Mouse (Mus musculus) gastrocnemius, postnatal 14 days (tissue): ENCODE results near the gene Casp8ap2. TPM values are rescaled to one million over a fixed set of nuclear protein-coding genes. Genes with fewer than 3 reads are reported as not detected.

Source experiments
- DNase-seq: peaks from one replicate; pipeline ENCODE4 v3.0.0; 2021; ENCODE audit warnings: mixed read lengths
- intact Hi-C: fragments of 180-260 bp; cut with DNase I; formaldehyde crosslinking; loops from one replicate; pipeline ENCODE4 v1.15.1; 2025; ENCODE audit warnings: low total_unique reads
- long read RNA-seq, 2 experiments: library from polyadenylated mRNA; stranded (forward); transcript quantifications; one replicate each; pipeline ENCODE4 v2.0.0; 2021
- total RNA-seq, 2 experiments: library from RNA; stranded (reverse); gene quantifications; 2 replicates each; pipeline ENCODE4 v1.2.3; 2021

The Casp8ap2 gene
- total RNA-seq, result 1 to 10 TPM; 4.7 to 5.2 TPM
- long read RNA-seq, experiment 1, partial matches to known transcripts, result 0 of 1 reads
- long read RNA-seq, experiment 1, other reads (novel, unspliced or antisense), result 1 of 1 reads
- long read RNA-seq, experiment 2, full-length matches to known transcripts, result 1 of 4 reads
- long read RNA-seq, experiment 2, partial matches to known transcripts, result 2 of 4 reads
- long read RNA-seq, experiment 2, other reads (novel, unspliced or antisense), result 1 of 4 reads

- intact Hi-C loops, result no loop called here
- peak; percentile 98 for DNase-seq
These were observed at the start of gene Casp8ap2 for GRCm38 (mm10) chr4:32615034-32615881. Gene Casp8ap2 (plus strand): TSS chr4:32615451.

- no peak for DNase-seq
- intact Hi-C loops, result no loop called here
These were observed 46.2 kb upstream of the Casp8ap2 start for GRCm38 (mm10) chr4:32569054-32569453.

GRCm38 (mm10) chr4:32569995-32570938 is 45.0 kb upstream of the Casp8ap2 start:
- intact Hi-C loops, result loop anchor here (5.0 kb wide), 1 partner anchor 513 kb away; no protein-coding TSS in a partner anchor
- DNase-seq, result no peak

- intact Hi-C loops, result loop anchor here (5.0 kb wide), 1 partner anchor 514 kb away; no protein-coding TSS in a partner anchor
These were observed 44.3 kb upstream of the Casp8ap2 start for GRCm38 (mm10) chr4:32570939-32571317.

GRCm38 (mm10) chr4:32571441-32571840 is 43.8 kb upstream of the Casp8ap2 start:
- intact Hi-C loops, result loop anchor here (5.0 kb wide), 1 partner anchor 514 kb away; no protein-coding TSS in a partner anchor
- no peak for DNase-seq

More at GRCm38 (mm10) chr4:32570939-32571317, 44.3 kb upstream of the Casp8ap2 start:
- no peak for DNase-seq

GRCm38 (mm10) chr4:32572118-32572517 is 43.1 kb upstream of the Casp8ap2 start:
- intact Hi-C loops, result loop anchor here (5.0 kb wide), 1 partner anchor 515 kb away; no protein-coding TSS in a partner anchor
- DNase-seq, result no peak

GRCm38 (mm10) chr4:32573586-32573985 is 41.7 kb upstream of the Casp8ap2 start:
- no peak for DNase-seq

GRCm38 (mm10) chr4:32574604-32575003 is 40.6 kb upstream of the Casp8ap2 start:
- intact Hi-C loops, result loop anchor here (5.0 kb wide), 1 partner anchor 517 kb away; no protein-coding TSS in a partner anchor
- no peak for DNase-seq

More at GRCm38 (mm10) chr4:32573586-32573985, 41.7 kb upstream of the Casp8ap2 start:
- intact Hi-C loops, result loop anchor here (5.0 kb wide), 1 partner anchor 516 kb away; no protein-coding TSS in a partner anchor

GRCm38 (mm10) chr4:32575165-32575564 is 40.1 kb upstream of the Casp8ap2 start:
- intact Hi-C loops, result no loop called here
- DNase-seq, result no peak

- intact Hi-C loops, result no loop called here
- DNase-seq, result no peak
These were observed 35.4 kb upstream of the Casp8ap2 start for GRCm38 (mm10) chr4:32579850-32580249.

GRCm38 (mm10) chr4:32584181-32584580 is 31.1 kb upstream of the Casp8ap2 start:
- DNase-seq, result no peak
- intact Hi-C loops, result no loop called here

GRCm38 (mm10) chr4:32586596-32586995 is 28.7 kb upstream of the Casp8ap2 start:
- intact Hi-C loops, result no loop called here
- no peak for DNase-seq

- no peak for DNase-seq
- intact Hi-C loops, result no loop called here
These were observed 27.7 kb upstream of the Casp8ap2 start for GRCm38 (mm10) chr4:32587543-32587942.

- intact Hi-C loops, result no loop called here
- DNase-seq, result no peak
These were observed 27.0 kb upstream of the Casp8ap2 start for GRCm38 (mm10) chr4:32588237-32588636.

GRCm38 (mm10) chr4:32601135-32601534 is 14.1 kb upstream of the Casp8ap2 start:
- peak; percentile 51 for DNase-seq
- intact Hi-C loops, result no loop called here

- intact Hi-C loops, result no loop called here
- DNase-seq, result no peak
These were observed 12.6 kb upstream of the Casp8ap2 start, which contains the start of gene Gja10 for GRCm38 (mm10) chr4:32602660-32603059. Gene Gja10 (minus strand): TSS chr4:32602760.

- no peak for DNase-seq
- intact Hi-C loops, result no loop called here
These were observed 6.4 kb downstream of the Casp8ap2 start for GRCm38 (mm10) chr4:32621637-32622036.

- intact Hi-C loops, result no loop called here
These were observed 36.4 kb downstream of the Casp8ap2 start for GRCm38 (mm10) chr4:32651669-32652068.

More at GRCm38 (mm10) chr4:32651669-32652068, 36.4 kb downstream of the Casp8ap2 start:
- DNase-seq, result no peak
